8 mouse cellular contexts compared by ENCODE assay signal in genomic region chr10:80053259-80053780, GRCm38 (mm10). TPM values are rescaled to one million over a fixed set of nuclear protein-coding genes. Genes with fewer than 3 reads are reported as not detected.
DNase-seq lines count a peak whose midpoint lies in the region; ATAC-seq and TF ChIP-seq lines count a peak whose summit lies in the region.

No protein-coding gene starts in this region.

- peaks cover 14% of the 10 kb centered on the region for H3K4me1 ChIP-seq in forebrain, embryonic 14.5 days (ENCODE audit: control insufficient read depth, insufficient read depth, low read length)
- H3K4me1 ChIP-seq in lung, adult 2 months (ENCODE audit: control insufficient read depth, insufficient read depth, low read length): peaks cover 34% of the 10 kb centered on the region

- WGBS in forebrain, embryonic 14.5 days: under 1% methylated on average over 47 of the region's 47 CpGs
- under 1% methylated on average over 47 of the region's 47 CpGs for WGBS in lung, adult 2 months

- TF ChIP-seq CTCF in lung, adult 2 months (IDR thresholded peaks at IDR 0.05; ENCODE audit: insufficient read depth, low read length): no peak

- H3K9ac ChIP-seq in forebrain, embryonic 14.5 days (ENCODE audit: low read length): peak overlapping the region; percentile 90

- H3K27me3 ChIP-seq in forebrain, embryonic 14.5 days (replicated peaks; ENCODE audit: control insufficient read depth, insufficient read depth, low read length): no peaks in the 10 kb centered on the region

- H3K4me2 ChIP-seq in forebrain, embryonic 14.5 days (ENCODE audit: low read length): peak overlapping the region; percentile 72

- H3K27ac ChIP-seq in forebrain, embryonic 14.5 days (ENCODE audit: low read depth, low read length): peak overlapping the region; percentile 92

- no peaks in the 10 kb centered on the region for H3K9me3 ChIP-seq in forebrain, embryonic 14.5 days (replicated peaks; ENCODE audit: control insufficient read depth, low read length)

- H3K36me3 ChIP-seq in forebrain, embryonic 14.5 days (ENCODE audit: control insufficient read depth, insufficient read depth, low read length): peaks cover 29% of the 10 kb centered on the region

- peak overlapping the region; percentile 72 for H3K4me3 ChIP-seq in forebrain, embryonic 14.5 days (ENCODE audit: low read depth, low read length)
- peak overlapping the region; percentile 87 for H3K4me3 ChIP-seq in lung, adult 2 months (replicated peaks; ENCODE audit: extremely low read depth, low read depth, low read length)

- peak; percentile 100 for DNase-seq in ES-CJ7 (ENCODE audit: low read depth, low spot score)
- peak; percentile 100 for DNase-seq in cerebellum, adult 11 months
- DNase-seq in forebrain, embryonic 14.5 days (ENCODE audit: low spot score): peak; percentile 100
- peak; percentile 100 for DNase-seq in heart, postnatal 25 days (ENCODE audit: low spot score)
- peak; percentile 100 for DNase-seq in layer of hippocampus, adult 18-20 months (ENCODE audit: low spot score in 2 of 2)
- peak; percentile 99 for DNase-seq in lung, adult 2 months
- peak; percentile 100 for DNase-seq in thymus, adult 18-20 months

- intact Hi-C loops in heart, postnatal 25 days (cut with DNase I): loop anchor here (2.0 kb wide), 1 partner anchor 15 kb away; the partner anchor contains the start of gene Polr2e

- TF ChIP-seq POLR2A in lung, adult 2 months (IDR thresholded peaks at IDR 0.05; ENCODE audit: borderline replicate concordance, extremely low read depth, low read depth, low read length): peak; percentile 96

- ATAC-seq in forebrain, embryonic 14.5 days: peak; percentile 98
- ATAC-seq in neutrophil, adult 5-6 weeks (ENCODE audit: extremely low read depth, insufficient number of reproducible peaks, low FRiP score, poor library complexity, severe bottlenecking): peak; percentile 91

RNA-seq across cellular contexts. Expression of gene Gpx4, which starts 6.4 kb away (rescaled TPM):
- polyA plus RNA-seq in forebrain, embryonic 14.5 days (2014; fragmentation: Nextera tagmentation; extraction: Ambion mirVana): 555 and 632 TPM in 2 replicates
- total RNA-seq in heart, postnatal 25 days (2021): 100 to 1,000 TPM; 691 to 812 TPM
- 100 to 1,000 TPM; 509 to 545 TPM for total RNA-seq in layer of hippocampus, adult 18-20 months (2021)
- polyA plus RNA-seq in lung, adult 2 months (2012; rRNA removed): 581 and 623 TPM in 2 replicates
- 206 and 276 TPM in 2 replicates for total RNA-seq in neutrophil, adult 5-6 weeks (2017)

RNA-seq across cellular contexts. Expression of gene Polr2e, which starts 13.7 kb away (rescaled TPM):
- polyA plus RNA-seq in forebrain, embryonic 14.5 days (2014; fragmentation: Nextera tagmentation; extraction: Ambion mirVana): 205 and 219 TPM in 2 replicates
- total RNA-seq in heart, postnatal 25 days (2021): 10 to 100 TPM; 79.3 to 81.2 TPM
- total RNA-seq in layer of hippocampus, adult 18-20 months (2021): 10 to 100 TPM; 88.2 to 93.9 TPM
- 199 and 208 TPM in 2 replicates for polyA plus RNA-seq in lung, adult 2 months (2012; rRNA removed)
- 47.7 and 66.4 TPM in 2 replicates for total RNA-seq in neutrophil, adult 5-6 weeks (2017)

RNA-seq across cellular contexts. Expression of gene Arhgap45, which starts 36.9 kb away (rescaled TPM):
- polyA plus RNA-seq in forebrain, embryonic 14.5 days (2014; fragmentation: Nextera tagmentation; extraction: Ambion mirVana): 1.1 and 1.5 TPM in 2 replicates
- 1 to 10 TPM; 4.7 to 4.9 TPM for total RNA-seq in heart, postnatal 25 days (2021)
- 1 to 10 TPM; 4.1 to 4.2 TPM for total RNA-seq in layer of hippocampus, adult 18-20 months (2021)
- polyA plus RNA-seq in lung, adult 2 months (2012; rRNA removed): 102 and 103 TPM in 2 replicates
- 695 and 736 TPM in 2 replicates for total RNA-seq in neutrophil, adult 5-6 weeks (2017)

RNA-seq across cellular contexts. Expression of gene Sbno2, which starts 52.1 kb away (rescaled TPM):
- 8.1 and 11.1 TPM in 2 replicates for polyA plus RNA-seq in forebrain, embryonic 14.5 days (2014; fragmentation: Nextera tagmentation; extraction: Ambion mirVana)
- total RNA-seq in heart, postnatal 25 days (2021): 10 to 100 TPM; 11.0 to 11.6 TPM
- total RNA-seq in layer of hippocampus, adult 18-20 months (2021): 10 to 100 TPM; 16.3 to 16.9 TPM
- 83.7 and 85.8 TPM in 2 replicates for polyA plus RNA-seq in lung, adult 2 months (2012; rRNA removed)
- 232 and 238 TPM in 2 replicates for total RNA-seq in neutrophil, adult 5-6 weeks (2017)

RNA-seq across cellular contexts. Expression of gene Abca7, which starts 57.0 kb away (rescaled TPM):
- polyA plus RNA-seq in forebrain, embryonic 14.5 days (2014; fragmentation: Nextera tagmentation; extraction: Ambion mirVana): 2.1 and 3.1 TPM in 2 replicates
- 1 to 10 TPM; 6.5 to 6.7 TPM for total RNA-seq in heart, postnatal 25 days (2021)
- total RNA-seq in layer of hippocampus, adult 18-20 months (2021): 10 to 100 TPM; 10.2 to 12.0 TPM
- polyA plus RNA-seq in lung, adult 2 months (2012; rRNA removed): 31.4 and 38.2 TPM in 2 replicates
- 45.9 and 53.7 TPM in 2 replicates for total RNA-seq in neutrophil, adult 5-6 weeks (2017)

Comparison
In these comparisons a context has a peak if more than half of its experiments do, and no peak if none do; other contexts are left out.
1. Peak in every context shown above with its lines: DNase-seq, ATAC-seq, H3K4me3 ChIP-seq and H3K27ac ChIP-seq.
2. RNA of gene Arhgap45, which starts 36.9 kb away (total RNA-seq): 695 to 736 TPM in neutrophil, adult 5-6 weeks; 4.7 to 4.9 TPM in heart, postnatal 25 days and 4.1 to 4.2 TPM in layer of hippocampus, adult 18-20 months; every median in the first group is over 100 times any median in the second.